Mouse (Mus musculus): ENCODE results near the gene Cdkn3.

DNA sequence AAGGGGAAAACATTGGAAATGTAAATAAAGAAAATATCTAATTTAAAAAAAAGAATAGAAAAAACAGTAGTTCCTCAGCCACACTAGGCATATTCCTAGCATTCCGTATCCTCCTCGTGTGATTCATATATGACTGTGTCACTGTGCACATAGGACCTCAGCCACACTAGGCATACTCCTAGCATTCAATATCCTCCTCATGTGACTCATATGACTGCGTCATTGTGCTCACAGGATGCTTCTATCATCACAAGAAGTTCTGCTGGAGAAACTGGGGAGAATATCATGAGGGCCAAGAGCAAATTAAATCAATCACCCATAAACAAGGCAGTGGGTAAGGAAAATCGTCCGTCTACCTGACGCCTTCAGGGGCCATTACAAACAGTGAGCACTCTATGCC is 30.4 kb downstream of the Cdkn3 start:
- TF ChIP-seq CTCF (IDR thresholded peaks at IDR 0.05) (no peak), EP300 (IDR thresholded peaks at IDR 0.05; ENCODE audit: insufficient read depth, low read depth, low read length) (no peak), POLR2A (IDR thresholded peaks at IDR 0.05; ENCODE audit: insufficient read depth, low read depth, low read length) (no peak)
